Mouse (Mus musculus): ENCODE measurements around the gene 4930595D18Rik.

GRCm38 (mm10) chr12:111193331-111193730 lies 9.0 kb upstream of the 4930595D18Rik start:
- TF ChIP-seq TCF12 (IDR thresholded peaks at IDR 0.05; ENCODE audit: insufficient read depth, poor library complexity, severe bottlenecking) (no peak), POLR2A (IDR thresholded peaks at IDR 0.05; ENCODE audit: insufficient read length, low read depth) (no peak), MYOD1 (IDR thresholded peaks at IDR 0.05; ENCODE audit: control insufficient read depth in 1 of 3, insufficient read length in 2 of 3, low read depth in 2 of 3) (no peak), POLR2AphosphoS2 (IDR thresholded peaks at IDR 0.05; ENCODE audit: insufficient read length, low read depth) (no peak), MYOG (IDR thresholded peaks at IDR 0.05; ENCODE audit: control insufficient read depth in 1 of 3, insufficient read depth in 1 of 3, insufficient read length in 2 of 3, low read depth in 2 of 3) (no peak), USF1 (IDR thresholded peaks at IDR 0.05; ENCODE audit: low read depth) (no peak), SRF (IDR thresholded peaks at IDR 0.05; ENCODE audit: control insufficient read depth, insufficient read length, low read depth) (no peak), MAX (IDR thresholded peaks at IDR 0.05; ENCODE audit: low read depth) (no peak), CEBPB (IDR thresholded peaks at IDR 0.05; ENCODE audit: insufficient read depth, poor library complexity, severe bottlenecking) (no peak), E2F4 (IDR thresholded peaks at IDR 0.05; ENCODE audit: insufficient read depth) (no peak), TCF3 (IDR thresholded peaks at IDR 0.05; ENCODE audit: insufficient read length, low read depth) (no peak)

Data from myocyte (in vitro differentiated cells).